Mouse (Mus musculus) gastrocnemius, postnatal 36 days (tissue): Measurements from ENCODE around the gene Cd300ld. TPM values are rescaled to one million over a fixed set of nuclear protein-coding genes. Genes with fewer than 3 reads are reported as not detected.
"Not testable (repeated sequence)": the region's sequence is repeated elsewhere in the genome, so short reads cannot be mapped to it uniquely, and the experiment has no call there.

Source experiments
- DNase-seq, 2 experiments: peaks; one replicate each; pipeline ENCODE4 v3.0.0; 2022
- intact Hi-C: fragments of 180-260 bp; cut with DNase I; formaldehyde crosslinking; loops from one replicate; pipeline ENCODE4 v1.15.1; 2025
- long read RNA-seq, 2 experiments: library from polyadenylated mRNA; stranded (forward); transcript quantifications; one replicate each; pipeline ENCODE4 v2.0.0; 2021
- total RNA-seq, 2 experiments: library from RNA; stranded (reverse); gene quantifications; 2 replicates each; pipeline ENCODE4 v1.2.3; 2021

Gene Cd300ld
- under 1 TPM; 0.15 to 0.18 TPM for total RNA-seq
- long read RNA-seq, experiment 1: 0 reads
- long read RNA-seq, experiment 2, partial matches to known transcripts: 0 of 2 reads
- long read RNA-seq, experiment 2, other reads (novel, unspliced or antisense): 1 of 2 reads

DNA sequence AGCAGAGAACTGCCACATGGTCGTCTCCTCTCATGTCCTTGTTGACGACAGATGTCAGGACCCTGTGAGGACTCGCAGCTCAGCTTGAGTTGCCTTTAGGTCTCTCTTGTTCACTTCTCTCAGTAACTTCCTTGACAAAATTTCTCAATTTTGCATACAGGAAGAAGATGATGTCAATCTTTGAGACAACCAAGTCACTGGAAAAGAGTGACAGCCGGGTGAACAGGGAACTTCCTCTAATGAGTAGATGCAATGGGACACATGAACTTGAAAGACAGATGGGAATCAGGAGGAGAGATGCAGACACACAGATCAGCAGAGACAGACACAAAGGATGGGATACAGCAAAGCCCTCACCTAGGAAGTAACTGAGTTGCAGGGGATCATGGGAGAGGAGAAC lies at the start of gene Cd300ld:
TSS of gene Cd300ld (minus strand) at position 130 of the 400 bp plus-strand sequence.
- intact Hi-C loops: loop anchor here (5.0 kb wide), 1 partner anchor 138 kb away; no protein-coding TSS in a partner anchor
- no peak for DNase-seq

DNA sequence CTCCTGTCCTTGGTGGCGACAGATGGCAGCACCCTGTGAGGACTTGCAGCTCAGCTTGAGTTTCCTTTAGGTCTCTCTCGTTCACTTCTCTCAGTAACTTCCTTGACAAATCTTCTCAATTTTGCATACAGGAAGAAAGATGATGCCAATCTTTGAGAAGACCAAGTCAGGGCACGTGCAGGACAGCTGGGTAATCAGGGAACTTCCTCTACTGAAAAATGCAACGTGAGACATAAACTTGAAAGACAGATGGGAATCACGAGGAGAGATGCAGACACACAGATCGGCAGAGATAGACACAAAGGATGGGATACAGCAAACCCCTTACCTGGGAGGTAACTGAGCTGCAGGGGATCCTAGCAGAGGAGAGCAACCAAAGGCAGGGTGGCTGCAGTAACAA lies 47.9 kb upstream of the Cd300ld start, which contains the start of gene Cd300ld5:
TSS of gene Cd300ld5 (minus strand) at position 101 of the 400 bp plus-strand sequence.
- intact Hi-C loops, DNase-seq: not testable (repeated sequence)

- DNase-seq, intact Hi-C loops: not testable (repeated sequence)
These were observed 37.2 kb upstream of the Cd300ld start, which contains the start of gene Cd300ld4 for GRCm38 (mm10) chr11:115026912-115027311. Gene Cd300ld4 (minus strand): TSS chr11:115027012.

- DNase-seq, intact Hi-C loops: not testable (repeated sequence)
These were observed 26.4 kb upstream of the Cd300ld start, which contains the start of gene Cd300ld2 for GRCm38 (mm10) chr11:115016093-115016492. Gene Cd300ld2 (minus strand): TSS chr11:115016193.

DNA sequence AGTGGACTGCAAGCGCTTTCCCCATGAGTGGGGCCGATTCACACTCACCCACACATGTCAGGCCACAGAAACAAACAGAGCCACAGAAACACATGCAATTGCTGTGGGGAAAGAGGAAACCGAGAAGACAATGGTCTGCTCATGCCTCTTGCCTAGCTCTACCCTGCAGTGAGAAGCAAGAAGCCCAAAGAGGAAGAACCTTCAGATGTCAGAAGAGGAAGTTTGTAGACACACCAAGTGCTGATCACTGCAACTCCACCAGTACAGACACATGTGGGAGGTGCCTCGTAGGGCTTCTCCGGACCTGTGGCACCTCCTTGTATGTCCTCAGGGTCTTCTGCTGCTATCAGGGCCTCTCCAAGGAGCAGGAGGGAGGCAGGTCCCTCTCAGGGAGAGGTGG lies 14.3 kb upstream of the Cd300ld start:
- no peak for DNase-seq
- intact Hi-C loops: no loop called here

DNA sequence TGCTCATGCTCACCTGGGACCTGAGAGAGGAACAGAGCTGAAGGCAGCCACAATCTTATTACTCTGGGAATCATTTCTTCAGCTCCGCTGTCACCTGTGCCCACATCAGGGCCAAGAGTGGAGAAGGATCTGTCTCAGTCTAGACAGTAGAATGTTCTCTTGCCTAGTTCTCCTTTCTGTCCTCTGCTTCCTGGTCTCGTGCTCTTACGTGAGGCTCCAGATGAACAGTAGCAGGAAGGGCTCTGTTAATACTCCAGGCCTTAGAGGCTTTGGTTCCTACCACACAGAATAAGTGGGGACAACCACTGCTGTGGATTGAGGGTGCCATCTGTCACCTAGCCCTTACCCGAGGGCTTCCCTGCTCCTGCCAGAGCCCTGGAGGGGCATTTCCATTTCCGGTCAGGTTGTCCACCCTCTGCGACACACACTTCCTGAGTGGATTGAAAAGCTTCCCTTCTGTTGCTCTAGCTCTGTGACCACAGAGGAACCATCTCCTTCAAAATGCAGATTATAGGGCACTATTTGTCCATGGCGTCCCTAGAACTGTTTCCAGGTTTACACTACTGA lies 11.8 kb upstream of the Cd300ld start, which contains the start of gene Cd300c2:
TSS of gene Cd300c2 (minus strand) at position 407 of the 567 bp plus-strand sequence.
- intact Hi-C loops: no loop called here
- DNase-seq: no peak

DNA sequence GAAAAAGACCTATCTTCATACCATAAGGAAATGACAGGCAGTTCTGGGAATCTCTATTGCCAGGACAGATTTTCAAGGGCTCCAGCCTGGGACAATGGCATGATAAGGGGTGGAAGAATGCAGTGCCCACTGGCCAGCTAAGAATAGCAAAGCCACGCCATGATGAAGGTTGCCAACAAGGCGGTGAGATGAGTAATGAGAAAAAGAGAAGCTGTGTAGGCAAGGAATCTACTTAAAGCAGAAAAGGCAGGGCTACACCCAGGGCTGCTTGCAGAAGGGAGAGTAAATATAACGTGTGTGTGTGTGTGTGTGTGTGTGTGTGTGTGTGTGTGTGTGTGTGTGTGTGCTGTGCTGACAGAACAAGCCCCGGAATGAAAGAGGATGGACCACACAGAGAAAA lies 7.9 kb downstream of the Cd300ld start:
- DNase-seq: no peak
- intact Hi-C loops: no loop called here

DNA sequence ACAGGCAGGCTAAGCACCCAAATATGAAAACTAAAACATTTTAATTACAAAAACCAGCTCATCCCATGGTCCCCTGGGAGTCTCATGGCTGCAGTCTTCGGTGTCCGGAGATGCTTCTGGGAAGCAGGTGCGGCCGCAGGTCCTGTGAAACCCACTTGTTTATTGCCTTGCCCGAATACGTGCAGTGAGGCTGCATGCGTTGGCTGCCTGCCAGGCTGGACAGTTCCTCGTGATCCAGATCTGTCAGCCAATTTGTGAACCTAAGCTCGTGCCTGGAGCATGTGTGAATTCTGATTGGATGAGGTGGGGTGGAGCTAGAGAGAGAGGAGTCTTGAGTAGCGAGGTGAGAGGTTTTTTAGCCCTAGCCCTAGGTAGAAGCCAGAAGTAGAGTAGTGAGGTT lies 17.0 kb downstream of the Cd300ld start:
- DNase-seq: no peak
- intact Hi-C loops: no loop called here

DNA sequence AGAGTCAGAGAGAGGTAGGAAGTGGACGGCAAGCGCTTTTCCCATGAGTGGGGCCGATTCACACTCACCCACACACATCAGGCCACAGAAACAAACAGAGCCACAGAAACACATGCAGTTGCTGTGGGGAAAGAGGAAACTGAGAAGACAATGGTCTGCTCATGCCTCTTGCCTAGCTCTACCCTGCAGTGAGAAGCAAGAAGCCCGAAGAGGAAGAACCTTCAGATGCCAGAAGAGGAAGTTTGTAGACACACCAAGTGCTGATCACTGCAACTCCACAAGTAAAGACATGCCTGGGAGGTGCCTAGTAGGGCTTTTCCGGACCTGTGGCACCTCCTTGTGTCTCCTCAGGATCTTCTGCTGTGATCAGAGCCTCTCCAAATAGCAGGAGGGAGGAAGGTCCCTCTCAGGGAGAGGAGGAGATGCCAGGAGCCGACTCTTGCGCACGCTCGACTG lies 20.9 kb downstream of the Cd300ld start, which contains the start of gene Cd300c:
TSS of gene Cd300c (minus strand) at position 406 of the 456 bp plus-strand sequence.
- intact Hi-C loops: no loop called here
- DNase-seq: no peak

GRCm38 (mm10) chr11:114965182-114965828 lies 24.4 kb downstream of the Cd300ld start:
- no peak for DNase-seq
- intact Hi-C loops: no loop called here

GRCm38 (mm10) chr11:114960369-114960768 lies 29.4 kb downstream of the Cd300ld start:
- no peak for DNase-seq
- intact Hi-C loops: no loop called here

- intact Hi-C loops: no loop called here
- no peak for DNase-seq
These were observed 55.6 kb downstream of the Cd300ld start, which contains the start of gene Cd300lb for GRCm38 (mm10) chr11:114934144-114934543. Gene Cd300lb (minus strand): TSS chr11:114934386.

- DNase-seq: no peak
These were observed 56.1 kb downstream of the Cd300ld start for GRCm38 (mm10) chr11:114933591-114933990.

More at GRCm38 (mm10) chr11:114933591-114933990, 56.1 kb downstream of the Cd300ld start:
- intact Hi-C loops: no loop called here

Other genes starting within 250 kb of the Cd300ld start
- 1 to 10 TPM; 1.3 TPM for gene Kif19a, start 224.5 kb downstream of the Cd300ld start, total RNA-seq
- gene Btbd17, start 194.0 kb downstream of the Cd300ld start, total RNA-seq: under 1 TPM in 1 of 2 experiments, not detected in 1; 0.28 TPM
- not detected for gene Gpr142, start 191.0 kb downstream of the Cd300ld start, total RNA-seq
- 10 to 100 TPM; 35.5 to 44.1 TPM for gene Gprc5c, start 138.8 kb downstream of the Cd300ld start, total RNA-seq
- gene Cd300a, start 99.9 kb downstream of the Cd300ld start, total RNA-seq: under 1 TPM; 0.36 to 0.37 TPM
- under 1 TPM; 0.33 to 0.37 TPM for gene Cd300lb, start 55.5 kb downstream of the Cd300ld start, total RNA-seq
- gene Cd300c, start 20.8 kb downstream of the Cd300ld start, total RNA-seq: not detected
- gene Cd300c2, start 12.0 kb upstream of the Cd300ld start, total RNA-seq: under 1 TPM in 1 of 2 experiments, not detected in 1; 0.94 TPM
- not detected for gene Cd300ld2, start 26.3 kb upstream of the Cd300ld start, total RNA-seq
- gene Cd300ld4, start 37.1 kb upstream of the Cd300ld start, total RNA-seq: under 1 TPM in 1 of 2 experiments, not detected in 1; 0.35 TPM
- 1 to 10 TPM in 1 of 2 experiments, not detected in 1; 2.4 TPM for gene Cd300ld5, start 47.8 kb upstream of the Cd300ld start, total RNA-seq
- 1 to 10 TPM; 1.2 to 2.7 TPM for gene Cd300ld3, start 58.5 kb upstream of the Cd300ld start, total RNA-seq
- not detected for gene Cd300e, start 72.3 kb upstream of the Cd300ld start, total RNA-seq
- under 1 TPM; 0.10 to 0.43 TPM for gene Rab37, start 101.5 kb upstream of the Cd300ld start, total RNA-seq
- not detected for gene Cd300lf, start 144.1 kb upstream of the Cd300ld start, total RNA-seq
- 1 to 10 TPM; 2.3 to 3.1 TPM for gene Slc9a3r1, start 173.4 kb upstream of the Cd300ld start, total RNA-seq
- gene Tmem104, start 197.6 kb upstream of the Cd300ld start, total RNA-seq: 1 to 10 TPM; 4.5 to 6.0 TPM
- gene Nat9, start 197.9 kb upstream of the Cd300ld start, total RNA-seq: 10 to 100 TPM; 10.6 to 12.9 TPM